Mouse (Mus musculus) limb, embryonic 11.5 days (tissue): ENCODE measurements at regions not wholly inside any gene's neighbourhood (a gene's known extent, or its start where the extent isn't known, plus 50 kb on each side); places are given as distances from the start of the nearest gene placed in this dataset.

Experiments used
- ATAC-seq: fragments of 200-750 bp; cut with Nextera tagmentation; 2 replicates; pipeline ENCODE4 v1.8.0; 2017; ENCODE audit warnings: low read depth; ENCODE audit not compliant: insufficient number of reproducible peaks, low FRiP score, low TSS enrichment
- DNase-seq: peaks from one replicate; pipeline ENCODE4 v3.0.0-alpha.2; 2015; ENCODE audit warnings: low spot score
- H3K27ac ChIP-seq: fragments of 300-500 bp; sonication (generic); replicated peaks from 2 replicates; pipeline ENCODE4 v1.5.1; 2014; ENCODE audit warnings: low read depth, mild to moderate bottlenecking, low read length
- H3K27me3 ChIP-seq: fragments of 300-500 bp; sonication (generic); 2 replicates; pipeline ENCODE4 v1.6.1; 2014; ENCODE audit warnings: mild to moderate bottlenecking, low read length, mixed read lengths; ENCODE audit not compliant: control insufficient read depth, insufficient read depth
- H3K36me3 ChIP-seq: fragments of 300-500 bp; sonication (generic); 2 replicates; pipeline ENCODE4 v1.6.1; 2014; ENCODE audit warnings: mild to moderate bottlenecking, low read length, moderate library complexity, mixed read lengths; ENCODE audit not compliant: control insufficient read depth, insufficient read depth
- H3K4me1 ChIP-seq: fragments of 300-500 bp; sonication (generic); 2 replicates; pipeline ENCODE4 v1.6.1; 2014; ENCODE audit warnings: low read length, mixed read lengths; ENCODE audit not compliant: control insufficient read depth, insufficient read depth
- H3K4me2 ChIP-seq: fragments of 300-500 bp; sonication (generic); 2 replicates; pipeline ENCODE4 v1.6.1; 2014; ENCODE audit warnings: low read depth, mild to moderate bottlenecking, moderate library complexity; ENCODE audit not compliant: severe bottlenecking
- H3K4me3 ChIP-seq: fragments of 300-500 bp; sonication (generic); 2 replicates; pipeline ENCODE4 v1.5.1; 2014; ENCODE audit warnings: low read depth, low read length
- H3K9ac ChIP-seq: fragments of 300-500 bp; sonication (generic); 2 replicates; pipeline ENCODE4 v1.6.1; 2014; ENCODE audit warnings: mild to moderate bottlenecking, low read length
- H3K9me3 ChIP-seq: fragments of 300-500 bp; sonication (generic); 2 replicates; pipeline ENCODE4 v1.6.1; 2016; ENCODE audit warnings: low read length; ENCODE audit not compliant: control insufficient read depth
- WGBS: fragments of 180-500 bp; shearing (Covaris S2); extraction: QIAGEN DNeasy Blood & Tissue Kit; methylation state at CpG from one replicate; pipeline ENCODE4 v1.1.7; 2014; 5-methylcytosine and 5-hydroxymethylcytosine counted together

DNA sequence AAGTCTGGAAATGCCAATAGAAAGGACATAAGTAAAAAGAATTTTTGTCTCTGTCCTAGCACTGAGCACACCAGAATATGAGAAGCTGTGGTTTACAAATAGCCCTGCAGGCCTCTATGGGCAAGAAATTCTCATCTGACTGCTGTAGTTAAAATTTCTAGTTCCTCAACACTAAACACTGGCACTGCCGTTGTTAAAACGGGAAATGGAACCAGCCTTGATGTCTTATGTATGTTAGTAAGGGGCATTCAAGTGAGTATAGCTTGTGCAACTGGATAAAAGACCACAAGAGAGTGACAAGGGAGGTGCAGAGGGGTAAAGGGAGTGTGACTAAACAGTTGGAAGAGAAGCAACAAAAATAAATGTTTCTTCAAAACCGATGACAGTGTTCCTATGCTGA is 65.7 kb upstream of the Tfec start:
- H3K4me1 ChIP-seq: no peaks in the 10 kb centered on the region
- ATAC-seq: no peak
- H3K36me3 ChIP-seq: no peaks in the 10 kb centered on the region
- WGBS: 80% methylated on average over 3 of the region's 3 CpGs
- H3K9me3 ChIP-seq: no peaks in the 10 kb centered on the region
- no peaks in the 10 kb centered on the region for H3K27me3 ChIP-seq
- DNase-seq: no peak
- no peak overlapping the region for H3K9ac ChIP-seq
- no peak overlapping the region for H3K4me2 ChIP-seq
- H3K27ac ChIP-seq: no peak overlapping the region
- no peak overlapping the region for H3K4me3 ChIP-seq

DNA sequence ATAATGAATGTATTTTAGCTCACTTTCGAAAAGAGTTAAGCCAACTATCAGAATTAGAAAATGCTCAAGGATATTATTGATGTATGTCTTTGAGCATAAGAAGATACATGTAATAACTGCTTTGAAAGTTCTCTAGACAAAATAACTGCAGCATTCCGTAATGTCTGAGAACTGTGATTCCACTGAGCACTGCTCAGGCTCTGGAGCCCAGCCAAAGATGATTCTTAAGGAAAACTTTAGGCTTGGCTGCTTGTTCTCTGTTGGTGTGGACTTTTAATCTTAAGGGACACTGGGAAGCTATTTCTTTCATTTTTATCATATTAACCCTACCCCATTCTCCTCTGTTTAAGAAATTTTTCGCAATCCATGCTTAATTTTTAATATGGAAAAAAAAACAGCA is 59.9 kb upstream of the Tfec start:
- ATAC-seq (no peak), DNase-seq (no peak)
- Histone ChIP-seq H3K9ac (no peak overlapping the region), H3K4me1 (no peaks in the 10 kb centered on the region), H3K4me3 (no peak overlapping the region), H3K27ac (no peak overlapping the region), H3K4me2 (no peak overlapping the region), H3K36me3 (no peaks in the 10 kb centered on the region), H3K27me3 (no peaks in the 10 kb centered on the region), H3K9me3 (no peaks in the 10 kb centered on the region)
- 81% methylated on average over 3 of the region's 3 CpGs for WGBS

DNA sequence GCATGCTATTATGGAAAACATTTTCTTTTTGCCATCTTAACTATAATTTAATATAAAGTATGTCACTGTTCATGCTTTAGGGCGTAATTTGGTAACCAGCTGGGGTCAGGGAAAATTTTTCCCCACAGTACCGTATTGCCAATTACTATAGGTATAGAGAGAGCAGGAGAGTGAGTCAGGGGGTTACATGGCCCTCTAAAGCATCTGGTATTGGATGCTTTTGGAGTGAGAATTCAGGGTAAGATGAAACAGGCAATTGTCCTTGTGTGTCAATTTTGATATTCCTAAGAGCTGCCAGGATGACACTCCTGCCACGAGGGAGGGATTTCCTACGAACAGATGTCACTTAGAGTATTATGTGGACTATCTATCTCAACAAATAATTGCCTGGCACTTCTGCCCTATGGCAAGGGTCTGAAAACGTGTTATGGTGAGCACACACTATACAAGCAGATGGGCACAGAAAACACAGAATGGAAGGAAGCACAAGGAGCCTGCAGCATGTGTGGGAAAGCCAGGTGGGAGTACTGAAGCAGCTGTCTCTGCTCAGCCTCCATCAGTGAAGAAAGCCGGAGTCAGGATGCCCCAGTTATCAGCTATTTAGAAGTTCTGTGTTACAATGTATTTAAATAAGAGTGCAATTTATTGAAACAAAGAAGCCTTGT is 58.7 kb upstream of the Tfec start:
- Histone ChIP-seq H3K27ac (no peak overlapping the region), H3K4me2 (no peak overlapping the region), H3K9ac (no peak overlapping the region), H3K9me3 (no peaks in the 10 kb centered on the region), H3K4me3 (no peak overlapping the region), H3K36me3 (no peaks in the 10 kb centered on the region), H3K4me1 (no peaks in the 10 kb centered on the region), H3K27me3 (no peaks in the 10 kb centered on the region)
- ATAC-seq: no peak
- WGBS: 79% methylated on average over 6 of the region's 6 CpGs
- DNase-seq: no peak
